Mouse (Mus musculus) urinary bladder, postnatal 36 days (tissue): Measurements from ENCODE around the gene Fam83b.

ENCODE experiments used
- DNase-seq, 2 experiments: peaks; one replicate each; pipeline ENCODE4 v3.0.0; 2022; ENCODE audit warnings: low spot score in 2 of 2, mixed read lengths in 1 of 2

Gene Fam83b

GRCm38 (mm10) chr9:76566515-76567280 is at the start of gene Fam83b:
Fam83b (minus strand) TSS chr9:76567116.
- peak; percentile 55 to 79 for DNase-seq

- no peak for DNase-seq
Observed at GRCm38 (mm10) chr9:76614165-76614564, 47.2 kb upstream of the Fam83b start.

GRCm38 (mm10) chr9:76603744-76604143 is 36.8 kb upstream of the Fam83b start:
- DNase-seq: no peak

- no peak for DNase-seq
Observed at GRCm38 (mm10) chr9:76602874-76603273, 36.0 kb upstream of the Fam83b start.

- DNase-seq: no peak
Observed at GRCm38 (mm10) chr9:76597395-76597794, 30.5 kb upstream of the Fam83b start.

- DNase-seq: no peak
Observed at GRCm38 (mm10) chr9:76593841-76594240, 26.9 kb upstream of the Fam83b start.

GRCm38 (mm10) chr9:76583943-76584342 is 17.0 kb upstream of the Fam83b start:
- DNase-seq: no peak

GRCm38 (mm10) chr9:76581966-76582365 is 15.1 kb upstream of the Fam83b start:
- DNase-seq: no peak

GRCm38 (mm10) chr9:76567281-76567655 is 352 bp upstream of the Fam83b start:
- no peak for DNase-seq

GRCm38 (mm10) chr9:76565656-76566055 is 1.3 kb downstream of the Fam83b start:
- no peak for DNase-seq

GRCm38 (mm10) chr9:76564071-76564470 is 2.8 kb downstream of the Fam83b start:
- DNase-seq: no peak

GRCm38 (mm10) chr9:76562794-76563193 is 4.1 kb downstream of the Fam83b start:
- DNase-seq: no peak

GRCm38 (mm10) chr9:76559240-76559639 is 7.7 kb downstream of the Fam83b start:
- no peak for DNase-seq

GRCm38 (mm10) chr9:76553758-76554157 is 13.2 kb downstream of the Fam83b start:
- no peak for DNase-seq

- no peak for DNase-seq
Observed at GRCm38 (mm10) chr9:76553115-76553514, 13.8 kb downstream of the Fam83b start.

- no peak for DNase-seq
Observed at GRCm38 (mm10) chr9:76546714-76547113, 20.2 kb downstream of the Fam83b start.

- DNase-seq: no peak
Observed at GRCm38 (mm10) chr9:76540684-76541083, 26.2 kb downstream of the Fam83b start.

- no peak for DNase-seq
Observed at GRCm38 (mm10) chr9:76539953-76540621, 26.8 kb downstream of the Fam83b start.

GRCm38 (mm10) chr9:76539271-76539670 is 27.6 kb downstream of the Fam83b start:
- no peak for DNase-seq

- DNase-seq: no peak
Observed at GRCm38 (mm10) chr9:76536032-76536431, 30.9 kb downstream of the Fam83b start.

GRCm38 (mm10) chr9:76532403-76532802 is 34.5 kb downstream of the Fam83b start:
- DNase-seq: no peak

- DNase-seq: no peak
Observed at GRCm38 (mm10) chr9:76531368-76531767, 35.5 kb downstream of the Fam83b start.

GRCm38 (mm10) chr9:76525592-76525991 is 41.3 kb downstream of the Fam83b start:
- DNase-seq: no peak
